Mouse (Mus musculus) megakaryocyte, embryonic 14.5 days (primary cell): ENCODE results near the gene Wfdc2.

Source experiments
- FLI1 ChIP-seq: IDR thresholded peaks from 2 replicates; pipeline ENCODE4 v1.6.1; 2012; ENCODE audit warnings: low read length, inconsistent platforms, mixed read lengths
- GATA1 ChIP-seq: IDR thresholded peaks from 3 replicates; pipeline ENCODE4 v1.6.1; 2012; ENCODE audit warnings: mixed read lengths, low read length, inconsistent platforms, borderline replicate concordance

DNA sequence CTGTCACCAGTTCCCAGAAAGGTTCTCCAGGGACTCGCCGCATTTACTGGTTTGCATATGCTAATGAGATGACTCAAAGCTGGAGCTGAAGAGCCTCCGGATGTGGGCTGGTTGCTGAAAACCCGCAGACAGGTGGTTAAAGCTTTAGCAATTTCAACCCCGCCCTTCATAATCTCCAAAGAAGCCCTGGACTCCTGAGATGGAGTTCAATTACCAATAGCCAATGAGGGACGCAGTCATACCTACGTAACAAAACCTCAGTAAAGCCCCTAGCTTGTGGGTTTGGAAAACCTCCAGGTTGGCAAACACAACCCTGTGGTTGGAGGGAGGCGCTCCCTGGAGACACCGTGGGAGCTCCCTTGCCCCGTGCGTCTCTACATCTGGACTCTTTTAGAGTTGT is 40.4 kb upstream of the Wfdc2 start:
- TF ChIP-seq GATA1 = no peak
- TF ChIP-seq FLI1 = no peak
